Mouse (Mus musculus) kidney, adult 2 months (tissue): Measurements from ENCODE around the gene Rps3.

ENCODE experiments used
- CTCF ChIP-seq: fragments of 200-500 bp; conservative IDR thresholded peaks from 2 replicates; pipeline ENCODE4 v1.5.1; 2011; ENCODE audit warnings: low read depth, mild to moderate bottlenecking, control low read depth, low read length, moderate library complexity, mixed read lengths; ENCODE audit not compliant: insufficient read depth, insufficient read length
- POLR2A ChIP-seq: fragments of 200-500 bp; IDR thresholded peaks from one replicate; pipeline ENCODE4 v1.6.1; 2011; ENCODE audit warnings: low read depth, low read length, control low read depth

GRCm38 (mm10) chr7:99501148-99501547 is 17.6 kb upstream of the Rps3 start:
- TF ChIP-seq POLR2A: no peak
- no peak for TF ChIP-seq CTCF
